Mouse (Mus musculus): ENCODE data around the gene Dok3.
A peak's percentile ranks its signal among the peaks of the same experiment; 100 is the strongest.

Dok3 gene

DNA sequence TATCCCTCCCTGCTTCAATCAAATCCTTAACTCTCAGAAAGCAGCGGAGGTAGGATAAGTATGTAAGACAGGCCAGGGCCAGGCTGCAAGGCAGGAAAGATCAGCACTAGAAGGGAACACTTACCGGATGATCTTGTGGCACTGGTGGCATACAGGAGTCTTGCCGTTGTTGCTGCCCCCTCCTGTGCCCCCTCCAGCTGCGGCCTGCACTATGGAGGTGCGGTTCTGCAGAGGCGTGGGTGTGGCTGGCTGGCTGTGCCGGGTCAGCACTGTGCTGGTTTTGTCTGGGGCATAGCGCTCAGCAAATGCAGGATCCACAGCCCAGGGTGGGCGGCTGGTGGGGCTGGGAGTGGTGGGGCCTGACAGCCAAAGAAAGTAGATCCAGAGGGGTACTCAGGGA, 23.3 kb downstream of the Dok3 start:
- DNase-seq: no peak

DNA sequence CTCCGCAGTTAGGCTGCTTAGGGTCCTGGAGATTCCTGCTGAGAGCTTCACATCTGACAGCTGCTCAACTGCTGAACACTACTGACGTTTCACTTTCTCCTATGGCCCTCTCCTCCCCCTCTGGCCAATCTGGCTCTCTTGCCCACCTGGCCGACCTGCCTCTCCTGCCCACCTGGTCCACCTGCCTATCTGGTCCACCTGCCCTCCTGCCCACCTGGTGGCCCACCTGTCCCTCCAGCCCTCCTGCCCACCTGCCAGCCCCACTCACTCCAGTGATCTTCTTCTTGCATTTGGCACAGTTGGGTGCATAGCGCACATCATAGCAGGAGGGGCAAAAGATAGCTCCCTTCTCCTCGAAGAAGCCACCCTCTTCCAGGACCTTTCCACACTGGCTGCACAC, 24.7 kb downstream of the Dok3 start:
- DNase-seq: no peak

DNA sequence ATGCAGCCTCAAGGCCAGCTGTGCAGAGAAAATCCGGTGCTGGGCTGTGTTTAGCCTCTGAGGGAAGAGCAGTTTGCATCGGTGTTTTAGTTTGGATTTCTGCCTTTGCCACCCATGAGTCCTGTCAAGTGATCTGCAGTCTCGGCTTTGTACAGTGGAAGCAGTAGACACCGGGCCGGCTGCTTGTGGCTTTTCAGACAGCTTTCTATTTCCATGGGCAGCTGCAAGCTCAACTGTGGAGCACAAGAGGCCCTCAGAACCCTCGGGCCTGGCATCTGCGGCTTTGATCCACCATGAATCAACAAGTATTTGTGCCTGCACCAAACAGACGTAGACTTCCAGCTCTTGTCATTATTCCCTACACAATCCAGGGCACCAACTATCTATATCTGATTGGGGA, 26.7 kb downstream of the Dok3 start:
- no peak for DNase-seq

DNA sequence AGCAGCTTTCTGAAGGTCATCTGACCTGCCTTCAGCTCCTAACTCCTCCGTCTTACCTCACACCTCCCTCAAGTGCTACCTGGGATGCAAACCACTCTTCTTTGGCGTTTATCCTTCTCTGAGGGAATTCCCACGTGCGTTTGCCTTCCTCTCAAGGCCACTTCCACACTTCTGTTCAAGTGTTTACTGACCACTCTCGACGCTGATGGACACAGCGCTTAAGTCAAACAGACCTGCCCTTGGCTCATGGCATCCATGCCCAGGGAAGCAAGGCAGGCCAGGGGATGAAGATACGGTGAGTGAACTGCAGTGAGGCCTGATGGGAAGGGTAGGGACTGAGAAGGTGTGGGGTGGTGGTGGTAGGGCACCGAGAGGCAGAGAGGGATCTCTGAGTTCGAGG, 28.5 kb downstream of the Dok3 start:
- DNase-seq: no peak

DNA sequence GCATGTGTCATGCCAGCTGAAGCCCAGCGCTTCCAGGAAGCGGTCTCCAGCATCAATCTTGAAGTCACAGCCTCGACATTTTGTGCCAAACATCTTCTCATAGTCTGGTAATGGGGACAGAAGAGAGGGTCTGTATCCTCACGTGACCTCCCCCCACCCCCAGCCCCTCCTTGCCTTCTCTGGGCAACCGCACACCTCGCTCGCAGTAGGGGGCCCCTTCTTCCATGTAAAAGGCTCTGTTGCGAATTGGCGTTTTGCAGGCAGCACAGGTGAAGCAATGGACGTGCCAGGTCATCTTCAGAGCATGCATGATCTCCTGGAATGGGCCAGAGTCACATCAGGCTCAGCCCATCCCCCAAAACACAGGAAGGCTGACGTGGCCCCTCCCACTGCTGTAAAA, 30.2 kb downstream of the Dok3 start:
- no peak for DNase-seq

DNA sequence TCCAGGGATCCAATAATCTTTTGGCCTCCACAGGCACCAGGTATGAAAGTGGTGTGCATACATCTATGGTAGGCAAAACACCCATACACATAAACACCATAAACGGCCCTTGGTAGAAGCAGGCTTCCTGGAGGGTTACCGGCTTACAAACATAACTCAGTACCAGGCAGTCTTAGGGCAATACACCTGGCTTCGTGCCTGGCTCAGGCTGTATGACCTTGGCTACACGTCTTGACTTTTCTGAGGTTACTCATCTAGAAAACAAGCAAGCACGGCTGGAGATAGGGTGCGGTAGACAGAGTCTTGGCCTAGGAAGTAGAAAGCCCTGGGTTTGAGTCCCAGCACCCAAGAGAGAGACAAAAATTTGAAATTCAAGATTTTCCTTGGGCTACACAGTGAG, 32.4 kb downstream of the Dok3 start:
- DNase-seq: no peak

DNA sequence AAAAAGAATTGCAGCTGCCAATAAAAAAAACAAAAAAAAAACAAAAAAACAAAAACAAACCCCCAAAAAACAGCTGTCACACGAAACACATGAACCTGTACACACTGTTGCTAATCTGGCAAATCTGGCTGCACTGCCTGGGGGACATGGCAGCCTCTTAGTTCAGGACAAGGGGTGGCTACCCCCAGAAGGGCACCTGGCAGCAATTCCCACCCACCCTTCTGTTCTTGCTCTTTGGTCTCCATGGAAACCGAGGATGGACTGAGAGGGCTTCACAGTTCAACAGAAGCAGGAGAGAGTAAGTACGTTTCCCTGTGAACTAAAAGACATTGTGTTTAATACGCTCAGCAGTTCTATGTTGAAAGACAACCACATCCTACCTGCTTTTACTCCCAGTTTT, 33.4 kb downstream of the Dok3 start:
- DNase-seq: no peak

DNA sequence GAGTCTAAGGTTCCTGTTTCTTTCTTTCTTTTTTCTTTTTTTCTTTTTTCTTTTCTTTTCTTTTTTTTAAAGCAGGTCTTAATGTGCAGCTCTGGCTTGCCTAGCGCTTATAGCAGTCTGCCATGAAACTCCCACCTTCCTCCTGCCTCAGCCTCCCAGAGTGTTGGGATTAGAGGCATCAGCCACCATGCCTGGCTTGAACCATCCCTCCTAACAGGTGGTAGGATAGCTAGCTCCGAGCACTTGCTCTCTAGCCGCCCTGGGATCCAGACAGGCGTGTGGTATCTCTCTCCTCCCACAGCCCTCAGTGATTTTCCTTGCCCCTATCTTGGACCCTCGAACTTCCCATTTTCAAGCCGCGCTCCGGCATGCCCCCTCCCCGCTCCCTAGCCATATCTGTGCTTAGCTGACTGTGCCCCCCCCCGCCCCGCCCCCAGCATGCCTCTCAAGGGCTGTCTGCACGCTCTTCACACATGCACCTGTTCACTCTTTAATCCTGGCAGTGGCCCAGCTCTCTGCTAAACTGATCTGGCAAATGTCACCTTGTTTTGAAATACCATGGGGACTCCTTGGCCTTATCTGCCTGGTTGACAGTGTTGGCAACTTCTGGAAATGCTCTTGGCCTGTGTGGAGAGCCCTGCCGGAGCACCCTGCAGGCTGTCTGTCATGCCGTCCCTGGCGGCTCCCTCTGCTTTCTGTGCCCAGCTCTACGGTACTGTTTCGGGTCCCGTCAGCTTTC, 34.0 kb downstream of the Dok3 start:
- DNase-seq: peak; percentile 86

DNA sequence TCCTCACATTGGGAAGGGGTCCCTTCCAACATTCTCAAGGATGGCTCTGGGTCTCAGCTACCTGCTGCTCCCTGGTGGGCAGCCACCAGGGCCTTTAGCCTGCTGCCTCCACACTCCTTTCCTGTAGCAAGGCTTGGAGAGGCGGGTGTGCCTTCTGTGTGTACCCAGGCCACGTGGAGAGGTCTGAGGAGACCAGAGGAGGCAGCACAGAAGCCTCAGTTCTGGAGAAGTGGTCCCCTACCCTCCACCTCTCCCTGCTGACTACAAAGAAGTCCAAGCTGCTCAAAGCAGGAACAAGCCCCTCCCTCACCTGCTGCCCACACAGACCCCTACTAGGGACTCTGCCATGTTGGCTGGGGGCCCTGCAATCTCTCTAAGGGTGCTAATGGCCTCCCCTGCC, 34.8 kb downstream of the Dok3 start:
- peak; percentile 36 for DNase-seq

DNA sequence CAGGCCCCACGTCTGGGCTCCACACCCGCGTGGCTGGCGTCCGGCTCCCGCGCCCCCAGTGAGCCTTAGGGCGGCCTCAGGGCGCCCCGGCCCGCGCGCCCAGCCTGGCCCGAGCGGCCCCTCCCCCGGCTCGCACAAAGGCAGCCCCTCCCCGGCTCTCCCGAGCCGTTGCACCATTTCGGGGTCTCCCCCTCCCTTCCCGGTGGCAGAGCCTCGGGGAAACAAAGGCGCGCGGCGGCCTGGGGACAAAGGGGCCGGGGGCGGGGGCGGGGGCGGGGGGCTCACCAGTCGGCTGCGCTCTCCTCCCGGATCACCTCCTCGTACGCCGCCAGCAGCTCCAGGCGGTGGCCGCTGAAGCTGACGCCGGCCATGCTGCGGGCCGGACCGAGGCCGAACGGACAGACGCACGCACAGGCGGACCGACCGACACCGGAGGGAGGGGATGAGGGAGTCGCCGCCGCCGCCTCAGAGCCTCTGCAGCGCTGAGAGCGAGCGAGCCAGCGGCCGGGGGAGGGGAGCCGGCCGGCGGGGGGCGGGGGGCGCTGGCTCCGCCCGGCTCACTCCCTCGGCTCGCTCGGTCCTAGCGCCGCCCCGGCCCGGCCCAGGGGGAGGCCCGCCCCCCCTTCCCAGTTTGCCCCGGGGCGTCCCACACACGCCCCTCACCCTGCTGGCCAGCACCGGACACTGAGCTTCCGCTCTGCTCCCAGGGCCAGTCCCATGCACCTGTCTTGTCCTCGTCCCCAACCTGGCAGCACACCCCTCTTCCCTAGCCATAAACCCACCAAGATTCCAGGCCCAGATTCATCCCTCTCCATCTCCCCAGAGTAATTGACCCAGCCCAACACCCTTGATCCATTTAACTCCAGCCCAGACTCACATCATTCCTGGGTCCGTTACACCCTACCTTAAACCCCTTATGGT, 41.3 kb downstream of the Dok3 start, which contains the start of gene Dbn1:
TSS of gene Dbn1 (minus strand) at position 534 of the 921 bp plus-strand sequence.
- DNase-seq: no peak

DNA sequence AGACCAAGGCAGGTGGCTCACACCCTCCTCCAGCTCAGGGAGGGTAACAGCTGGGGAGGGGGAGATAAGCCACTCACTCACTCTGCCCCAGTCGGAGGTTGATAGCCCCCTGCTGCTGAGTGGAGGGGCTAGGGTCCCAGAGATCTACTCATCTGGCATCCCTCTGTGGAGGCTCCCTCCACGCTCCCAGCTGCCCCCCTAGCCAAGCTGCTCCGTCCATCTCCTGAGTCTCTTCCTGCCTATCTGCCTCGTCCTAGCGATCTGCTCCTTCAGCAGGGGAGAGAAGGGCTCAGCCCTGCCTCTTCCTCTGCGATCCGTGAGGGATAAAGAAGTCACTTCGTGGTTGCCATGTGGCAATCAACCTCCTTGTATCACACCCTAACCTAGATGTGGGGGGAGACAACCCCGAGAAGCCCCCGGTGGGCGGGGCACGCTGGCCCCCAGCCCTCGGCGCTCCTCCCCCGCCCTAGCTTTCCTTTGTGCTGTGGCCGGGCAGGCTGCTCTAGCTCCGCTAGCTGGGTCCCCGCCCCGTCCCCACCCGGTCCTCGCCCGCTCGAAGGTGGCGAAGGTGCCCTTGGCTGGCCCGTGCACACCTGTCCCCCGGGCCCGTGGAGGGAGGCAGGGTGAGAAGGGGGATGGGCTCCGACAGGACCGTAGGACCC, 42.0 kb downstream of the Dok3 start:
- DNase-seq: peak; percentile 37

DNA sequence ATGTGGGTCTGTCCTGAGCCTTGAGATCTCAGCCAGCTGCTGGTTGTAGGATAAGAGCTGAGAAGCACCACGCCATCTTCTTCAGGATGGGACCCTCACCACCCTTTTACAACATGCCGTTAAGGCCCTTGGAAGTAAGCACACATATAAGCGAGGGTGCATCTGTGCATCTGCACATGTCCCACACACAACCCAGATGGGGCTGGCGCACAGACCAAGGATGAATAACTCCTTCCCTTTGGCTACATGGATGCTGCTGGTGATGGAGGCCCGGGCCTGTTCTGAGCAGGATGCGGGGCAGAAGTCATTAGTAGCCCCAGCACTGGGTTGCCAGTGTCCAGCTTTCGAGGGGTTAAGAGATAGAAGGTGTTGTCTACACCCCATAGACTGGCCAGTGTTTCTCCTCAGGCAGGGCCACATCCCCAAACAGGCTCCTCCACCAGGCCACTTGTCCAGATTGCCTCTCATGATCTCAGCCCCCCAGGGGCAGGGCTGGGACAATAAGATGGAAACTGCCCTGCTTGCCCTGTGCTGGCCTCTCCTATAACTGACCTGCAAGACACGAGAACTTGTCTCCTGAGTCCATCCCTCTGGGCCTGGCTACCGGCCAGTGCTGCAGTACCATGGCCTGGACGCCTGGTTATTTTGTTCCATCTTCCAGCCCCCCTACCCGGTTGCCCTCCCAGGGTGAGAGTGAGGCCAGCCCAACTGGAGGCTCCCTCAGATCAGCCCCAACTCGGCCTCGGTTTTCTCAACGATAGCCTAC, 42.9 kb downstream of the Dok3 start:
- no peak for DNase-seq

DNA sequence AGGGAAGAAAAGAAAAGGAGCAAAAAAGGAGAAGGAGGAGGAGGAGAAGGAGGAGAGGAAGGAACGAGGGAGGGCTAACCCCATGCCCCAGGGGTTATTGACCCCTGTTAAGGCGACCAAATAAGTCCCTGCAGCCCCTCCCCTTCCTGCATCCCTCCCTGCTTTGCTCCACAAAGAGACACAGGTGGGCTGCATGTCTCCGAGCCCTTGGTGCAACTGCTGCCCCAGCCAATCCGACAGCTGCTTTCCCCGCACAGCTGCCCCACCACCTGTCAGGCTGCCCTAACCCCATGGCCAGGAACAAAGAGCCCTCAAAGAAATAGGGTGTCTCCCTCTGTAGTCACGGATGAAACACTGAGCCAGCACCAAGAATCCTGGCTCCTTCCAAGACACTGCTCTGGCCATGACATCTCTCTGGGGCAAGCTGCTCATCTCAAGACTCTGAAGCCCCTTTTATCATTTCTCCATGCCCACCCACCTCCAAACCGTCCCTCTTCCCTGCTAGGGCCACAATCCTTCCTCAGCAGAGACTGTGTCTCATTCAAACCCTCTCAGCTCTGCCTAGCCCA, 44.5 kb downstream of the Dok3 start:
- DNase-seq: no peak

DNA sequence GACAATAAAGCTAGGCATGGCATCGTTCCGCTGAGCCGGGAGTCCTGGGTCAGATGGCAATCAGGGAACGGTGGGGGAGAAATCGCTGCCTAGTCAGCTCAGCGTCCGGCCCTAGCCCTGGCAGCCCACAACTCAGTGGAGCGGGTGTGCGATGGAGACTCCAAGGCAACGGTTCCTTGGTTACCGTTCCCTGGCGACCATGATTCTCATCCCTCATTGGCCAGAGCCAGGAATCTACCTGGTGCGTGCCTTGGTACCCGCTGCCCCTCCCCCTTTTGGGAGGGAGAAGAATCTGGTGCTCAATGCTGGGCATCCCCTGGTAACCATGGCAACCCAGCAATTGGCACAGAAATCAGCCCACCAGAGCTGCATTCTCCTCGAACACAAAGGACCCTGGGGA, 45.5 kb downstream of the Dok3 start:
- DNase-seq: no peak

DNA sequence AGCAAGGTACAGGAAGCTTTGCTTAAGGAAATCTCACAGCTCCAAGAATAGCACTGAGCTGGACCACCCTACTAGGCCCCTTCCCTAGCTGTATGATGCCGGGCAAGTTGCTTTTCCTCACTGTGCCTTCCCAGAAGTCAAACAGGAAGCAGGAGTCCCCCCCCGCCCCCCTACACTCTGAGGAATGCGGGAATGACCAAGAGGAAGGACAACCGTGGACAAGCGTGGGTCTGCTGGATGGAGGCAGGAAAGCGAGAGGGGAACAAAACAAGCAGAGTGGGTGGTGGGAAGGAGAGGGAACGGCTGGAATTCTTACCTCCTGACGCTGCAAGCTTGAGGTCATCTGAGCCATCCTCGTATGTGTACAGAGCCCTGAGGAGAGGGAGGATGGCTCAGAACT, 46.0 kb downstream of the Dok3 start:
- no peak for DNase-seq

DNA sequence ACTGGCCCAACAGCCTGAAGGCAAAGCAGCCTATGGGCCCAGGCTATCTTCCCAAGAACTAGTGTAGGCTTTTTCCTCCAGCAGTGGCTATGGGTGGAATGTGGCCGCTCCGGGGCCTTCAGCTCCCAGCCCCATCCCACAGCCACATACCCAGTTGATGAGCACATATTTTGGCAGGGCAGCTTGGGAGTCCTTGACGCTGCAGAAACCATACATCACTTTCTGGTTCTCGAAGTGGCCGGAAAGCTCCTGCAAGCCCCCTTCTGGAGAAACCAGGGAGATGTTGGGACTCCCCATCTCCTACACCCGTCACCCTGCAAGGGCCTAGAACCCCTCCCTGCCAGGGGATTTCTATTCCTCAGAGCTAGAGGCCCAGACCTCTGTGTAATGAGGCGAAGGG, 46.6 kb downstream of the Dok3 start:
- DNase-seq: no peak

DNA sequence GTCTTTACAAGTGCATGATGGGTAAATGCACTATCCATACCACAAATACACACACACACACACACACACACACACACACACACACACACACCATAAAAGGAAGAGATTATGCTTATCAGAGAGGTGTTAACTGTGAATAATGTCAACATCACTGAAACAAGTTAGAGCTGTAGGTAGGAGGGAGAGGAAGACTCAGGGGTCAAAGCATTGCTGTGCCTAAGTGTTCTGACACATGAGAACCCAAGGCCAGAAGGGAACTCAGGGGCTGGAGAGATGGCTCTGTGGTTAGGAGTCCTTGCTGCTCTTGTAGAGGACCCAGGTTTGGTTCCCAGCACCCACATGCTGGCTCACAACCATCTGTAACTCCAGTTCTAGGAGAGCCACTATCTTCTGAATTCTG, 49.2 kb downstream of the Dok3 start:
- DNase-seq: no peak

DNA sequence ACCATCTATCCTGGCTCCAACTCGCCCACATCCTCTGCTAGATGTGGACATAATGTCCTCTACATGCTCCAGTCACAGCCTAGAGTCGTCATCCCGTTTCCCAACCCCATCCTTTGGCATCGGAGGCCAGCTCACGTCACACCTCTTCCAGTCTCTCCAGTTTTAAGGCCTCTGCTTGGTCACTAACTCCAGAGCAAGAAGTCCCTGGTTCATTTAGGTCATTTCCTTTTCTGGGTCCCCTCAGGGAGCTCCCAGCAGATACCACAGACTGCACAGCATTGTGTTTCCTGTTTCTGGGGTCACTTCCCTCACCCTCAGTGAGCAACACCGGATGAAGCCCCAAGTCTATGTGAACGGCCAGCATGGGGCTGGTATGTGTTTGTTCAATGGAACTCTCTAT, 50.1 kb downstream of the Dok3 start:
- DNase-seq: no peak

DNA sequence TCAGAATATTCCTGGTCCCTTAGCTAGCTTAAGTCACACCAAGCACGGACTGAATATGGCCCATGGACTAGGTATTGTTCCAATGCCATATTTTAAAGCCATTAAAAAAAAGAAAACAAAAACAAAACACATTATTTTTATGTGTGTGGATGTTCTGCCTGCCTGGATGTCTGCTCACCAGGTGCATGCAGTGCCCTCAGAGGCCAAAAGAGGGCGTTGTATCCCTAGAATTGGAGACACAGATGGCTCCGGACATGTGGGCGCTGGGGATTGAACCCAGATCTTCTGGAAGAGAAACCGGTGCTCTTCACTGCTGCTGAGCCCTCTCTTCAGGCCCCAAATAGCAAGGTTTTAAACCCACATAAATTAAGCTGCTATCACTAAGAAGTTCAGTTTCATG, 51.1 kb downstream of the Dok3 start:
- DNase-seq: no peak

DNA sequence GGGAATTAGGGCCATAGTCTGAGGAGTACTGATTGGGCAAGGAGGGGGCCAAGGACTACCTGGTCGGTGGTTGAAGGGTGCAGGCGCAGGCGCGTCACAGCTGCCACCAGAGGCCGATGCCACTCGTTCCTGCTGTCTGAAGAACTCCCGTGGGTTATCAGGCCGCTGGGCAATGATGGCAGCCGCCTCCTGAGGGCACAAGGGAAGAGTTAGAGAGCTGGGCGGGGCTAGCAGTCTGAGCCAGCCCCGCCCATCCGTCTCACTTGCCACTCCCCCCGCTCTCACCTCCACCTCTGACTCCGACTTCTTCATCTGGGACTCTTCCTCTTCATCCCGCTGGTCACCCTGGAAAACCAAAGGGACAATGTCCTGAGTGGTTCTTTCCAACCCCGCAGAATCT, 51.6 kb downstream of the Dok3 start:
- no peak for DNase-seq

DNA sequence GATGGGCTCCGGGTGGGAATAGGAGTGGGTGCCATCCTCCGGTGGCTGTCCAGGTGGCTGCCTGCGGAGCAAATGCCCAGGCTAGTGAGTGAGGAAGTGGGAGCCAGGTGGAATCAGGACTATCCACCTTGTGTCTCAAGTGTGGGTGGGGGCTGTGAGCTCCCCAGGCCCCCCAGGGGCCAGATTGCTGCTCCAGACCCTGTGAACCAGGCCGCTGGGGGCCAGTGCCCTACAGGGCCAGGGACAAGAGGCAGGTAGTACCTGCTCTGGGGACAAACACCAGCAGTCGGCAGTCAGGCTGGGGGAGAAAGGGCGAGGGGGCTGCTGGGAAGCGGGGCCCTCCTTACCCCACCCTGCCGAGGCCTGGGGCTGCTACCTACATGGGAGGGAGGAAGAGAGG, 52.8 kb downstream of the Dok3 start:
- no peak for DNase-seq

DNA sequence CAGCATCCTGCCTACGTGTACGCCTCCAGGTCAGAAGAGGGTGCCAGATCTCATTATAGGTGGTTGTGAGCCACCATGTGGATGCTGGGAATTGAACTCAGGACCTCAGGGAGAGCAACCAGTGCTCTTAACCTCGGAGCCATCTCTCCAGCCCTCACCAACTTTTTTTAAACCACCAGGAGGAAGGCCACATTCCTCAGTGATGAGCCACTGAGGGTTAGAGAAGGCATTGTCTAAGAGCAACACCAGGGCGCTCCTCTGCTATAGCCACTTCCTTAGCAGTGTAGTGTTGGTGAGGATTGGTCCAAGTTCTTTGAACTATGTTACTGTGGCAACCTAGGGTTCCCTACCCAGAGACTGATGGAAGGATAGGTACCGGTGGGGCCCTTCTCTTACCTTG, 53.3 kb downstream of the Dok3 start:
- no peak for DNase-seq

DNA sequence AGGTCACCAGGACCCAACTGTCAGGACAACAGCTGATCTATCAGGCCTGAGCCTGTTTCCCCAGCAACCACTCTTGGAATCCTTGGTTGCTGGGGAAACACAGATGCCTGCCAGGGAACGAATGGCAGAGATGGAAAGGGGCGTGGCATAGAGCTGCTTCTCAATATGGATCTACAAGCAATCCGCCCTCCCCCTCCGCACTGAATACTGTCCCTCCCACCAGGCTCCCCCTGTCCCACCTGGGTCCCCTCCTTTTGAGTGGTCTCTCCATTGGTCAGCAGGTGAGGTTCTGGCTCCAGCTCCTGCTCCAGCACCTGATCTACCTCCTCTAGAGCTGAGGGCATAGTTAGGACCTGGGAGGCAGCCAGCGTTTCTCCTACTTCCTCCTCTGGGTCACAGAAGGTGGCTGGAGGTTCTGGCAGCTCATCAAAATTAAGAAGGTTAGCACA, 54.5 kb downstream of the Dok3 start:
- peak; percentile 57 for DNase-seq

Data from cerebellum, adult 9-11 months (tissue).